Mouse (Mus musculus) heart, adult 8-10 months (tissue): ENCODE results near the gene Kap. TPM values are rescaled to one million over a fixed set of nuclear protein-coding genes. Genes with fewer than 3 reads are reported as not detected.
"Not testable (repeated sequence)": the region's sequence is repeated elsewhere in the genome, so short reads cannot be mapped to it uniquely, and the experiment has no call there.

Experiments used
- DNase-seq: peaks from one replicate; pipeline ENCODE4 v3.0.0; 2022; ENCODE audit warnings: low spot score
- total RNA-seq, 4 experiments: library from RNA; stranded (reverse); gene quantifications; 2 replicates each; pipeline ENCODE4 v1.2.4; 2022

The Kap gene
- not detected for total RNA-seq

DNA sequence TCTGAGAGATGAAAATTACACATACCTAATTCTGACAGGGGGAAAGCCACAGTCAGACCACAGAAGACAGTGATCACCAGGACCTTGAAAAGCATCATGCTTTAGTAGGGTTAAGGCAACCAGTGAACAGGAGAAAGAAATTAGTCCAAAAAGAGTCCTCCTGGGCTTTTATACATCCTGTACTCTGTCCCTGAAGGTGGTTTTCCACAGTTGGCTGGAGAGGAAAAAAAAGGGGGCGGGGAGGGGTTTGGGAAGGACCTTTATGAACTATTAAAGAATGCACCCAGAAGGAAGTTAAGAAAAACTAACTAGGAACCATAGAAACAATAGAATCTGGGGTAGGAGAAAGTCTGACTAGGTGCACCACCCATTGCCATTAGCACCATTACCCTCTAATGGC, at the start of gene Kap:
Kap (minus strand) TSS at position 237 of the 400 bp plus-strand sequence.
- DNase-seq = no peak

DNA sequence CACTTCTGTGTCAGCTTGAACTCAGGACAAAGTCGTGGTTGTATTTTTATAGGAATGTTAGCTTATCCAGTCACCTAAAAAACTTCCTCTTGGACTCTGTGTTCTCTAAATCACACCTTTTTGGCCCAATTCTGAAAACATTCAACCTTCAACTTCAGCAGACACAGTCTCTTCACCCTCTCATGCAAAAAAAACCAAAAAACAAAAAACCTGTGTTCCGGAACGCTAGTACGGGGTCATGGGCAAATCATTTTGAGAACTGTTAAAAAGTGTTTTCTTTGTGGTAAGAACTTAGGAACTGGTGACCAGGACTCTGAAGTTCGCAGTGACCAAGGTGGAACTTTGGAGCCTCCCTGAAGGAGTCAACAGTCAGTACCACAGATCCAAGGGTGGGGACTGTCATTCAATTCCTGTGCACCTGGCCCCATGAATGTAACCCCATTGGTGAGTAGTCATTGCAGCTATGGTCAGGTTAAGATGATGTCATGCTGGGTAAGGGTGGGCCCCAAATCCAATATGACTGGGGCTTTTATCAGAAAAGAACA, 32.4 kb upstream of the Kap start:
- no peak for DNase-seq

DNA sequence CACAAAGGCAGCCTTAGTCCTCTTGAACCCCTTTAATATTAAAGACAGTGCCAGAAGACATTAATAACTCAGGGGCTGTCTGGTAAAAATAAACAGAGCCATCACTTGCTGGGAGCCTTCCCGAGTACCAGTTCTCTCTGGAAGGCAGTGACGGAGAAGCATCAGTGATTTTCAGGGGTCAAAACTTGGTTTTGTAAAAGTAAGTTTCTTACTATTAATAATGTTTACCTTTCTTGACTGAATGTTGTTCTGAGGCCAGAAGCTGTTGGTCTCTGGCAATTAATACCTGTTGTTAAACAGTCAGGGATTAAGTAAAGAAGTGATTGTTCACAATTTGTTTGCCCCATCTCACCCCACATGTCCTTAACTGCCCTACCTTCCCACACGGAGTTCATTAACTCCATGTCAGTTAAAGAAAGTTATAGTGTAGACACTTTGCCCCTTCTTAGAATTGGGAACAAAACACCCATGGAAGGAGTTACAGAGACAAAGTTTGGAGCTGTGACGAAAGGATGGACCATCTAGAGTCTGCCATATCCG, 30.0 kb upstream of the Kap start:
- no peak for DNase-seq

DNA sequence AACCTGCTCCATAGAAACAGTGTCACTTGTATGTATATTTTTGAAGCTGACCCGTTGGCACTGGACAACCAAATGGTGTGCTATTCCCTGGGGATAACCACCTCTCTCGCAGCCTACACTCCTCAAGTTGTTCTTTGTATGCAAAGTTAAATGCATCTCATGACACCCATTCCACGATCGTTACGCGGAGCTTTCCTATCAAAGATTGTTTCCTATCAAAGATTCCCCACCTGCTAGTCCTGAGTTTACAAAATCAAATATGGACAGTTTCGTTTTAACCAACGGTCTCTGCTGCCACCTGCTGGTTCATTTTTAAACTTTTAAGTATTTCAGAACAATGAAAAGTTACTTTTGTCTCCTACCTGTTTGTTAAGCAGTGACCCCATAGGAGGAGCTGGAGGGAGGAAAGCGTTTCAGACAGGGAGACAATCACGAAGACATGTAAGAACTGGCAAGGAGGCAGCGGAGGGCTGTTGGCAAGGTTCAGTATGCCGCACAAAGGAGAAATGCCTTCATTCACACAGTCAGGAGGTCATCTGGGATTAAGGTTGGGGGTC, 22.4 kb upstream of the Kap start:
- DNase-seq = peak; percentile 20

DNA sequence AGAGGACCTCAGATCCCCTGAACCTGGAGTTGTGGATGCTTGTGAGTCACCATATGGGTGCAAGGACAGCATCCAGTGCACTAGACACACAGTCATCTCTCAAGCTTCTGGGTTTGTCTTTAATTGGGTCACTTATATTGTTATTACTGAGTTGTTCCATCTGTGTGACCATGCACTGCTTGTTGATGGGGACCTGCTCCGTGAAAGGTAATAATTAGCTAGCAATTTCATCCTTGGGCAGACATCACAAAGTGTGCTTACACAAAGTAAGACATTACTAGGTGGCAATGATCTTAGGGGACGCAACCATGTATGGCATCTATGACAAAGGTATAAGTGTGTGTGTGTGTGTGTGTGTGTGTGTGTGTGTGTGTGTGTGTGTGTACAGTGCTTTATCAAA, 19.1 kb upstream of the Kap start:
- no peak for DNase-seq

DNA sequence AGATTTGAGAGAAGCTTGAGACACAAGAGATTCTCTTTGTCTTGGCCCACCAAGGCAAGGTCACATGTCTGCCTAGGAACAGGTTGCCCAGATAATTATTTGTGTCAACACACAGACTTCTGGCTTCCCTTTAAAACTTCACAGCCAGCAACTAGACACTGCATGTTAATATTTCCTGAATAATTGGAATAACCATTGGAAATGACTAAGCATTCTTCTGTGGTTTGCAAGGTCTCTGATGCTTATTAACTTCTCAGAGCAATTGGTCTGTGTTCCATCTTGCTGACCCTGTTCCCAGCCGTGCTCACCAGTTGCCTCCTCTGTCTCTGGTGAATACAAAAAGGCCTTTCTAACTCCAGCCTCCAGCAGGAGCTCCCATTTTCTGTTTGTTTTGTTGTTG, 17.6 kb upstream of the Kap start:
- DNase-seq = no peak

DNA sequence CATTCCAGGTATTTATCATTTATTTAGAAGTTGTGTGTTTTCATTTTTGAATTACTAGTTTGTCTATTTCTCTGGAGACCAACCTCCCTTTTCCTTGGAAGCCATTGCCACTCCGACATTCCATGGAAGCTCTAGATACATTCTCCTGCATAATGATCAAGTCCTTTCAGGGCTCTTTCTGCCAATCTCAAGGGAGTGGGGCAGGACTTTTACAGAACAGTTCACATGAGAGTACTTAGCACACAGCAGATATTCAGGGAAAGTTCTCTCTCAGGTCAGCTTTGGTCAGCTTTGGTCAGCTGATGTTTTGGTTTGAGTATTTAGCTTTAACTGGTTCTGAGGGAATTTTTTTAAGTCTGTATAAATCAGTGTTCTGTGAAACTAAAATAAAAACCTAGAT, 14.8 kb upstream of the Kap start:
- no peak for DNase-seq

GRCm38 (mm10) chr6:133855871-133856270, 2.3 kb upstream of the Kap start:
- no peak for DNase-seq

DNA sequence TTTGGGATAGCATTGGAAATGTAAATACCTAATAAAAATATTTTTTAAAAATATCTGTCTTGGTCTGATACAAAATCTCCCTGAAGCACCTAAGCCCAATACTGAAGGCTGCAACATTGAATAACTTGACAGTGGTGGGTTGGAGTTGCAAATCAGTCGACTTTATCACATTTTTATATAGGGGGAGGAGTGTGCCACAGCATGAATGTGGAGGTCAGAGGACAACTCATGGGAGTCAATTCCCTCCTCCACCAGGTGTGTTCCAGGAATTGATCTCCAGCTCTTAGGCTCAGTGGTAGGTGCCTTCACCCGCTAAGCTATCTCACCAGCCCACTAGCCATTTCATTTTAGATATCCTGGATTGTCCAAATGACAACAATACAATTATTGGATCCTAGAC, 4.2 kb downstream of the Kap start:
- DNase-seq = no peak

DNA sequence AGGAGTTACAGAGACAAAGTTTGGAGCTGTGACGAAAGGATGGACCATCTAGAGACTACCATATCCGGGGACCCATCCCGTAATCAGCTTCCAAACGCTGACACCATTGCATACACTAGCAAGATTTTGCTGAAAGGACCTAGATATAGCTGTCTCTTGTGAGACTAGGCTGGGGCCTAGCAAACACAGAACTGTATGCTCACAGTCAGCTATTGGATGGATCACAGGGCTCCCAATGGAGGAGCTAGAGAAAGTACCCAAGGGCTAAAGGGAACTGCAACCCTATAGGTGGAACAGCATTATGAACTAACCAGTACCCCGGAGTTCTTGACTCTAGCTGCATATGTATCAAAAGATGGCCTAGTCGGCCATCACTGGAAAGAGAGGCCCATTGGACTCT, 4.7 kb downstream of the Kap start:
- DNase-seq = not testable (repeated sequence)

GRCm38 (mm10) chr6:133838296-133838995, 15.1 kb downstream of the Kap start:
- DNase-seq = not testable (repeated sequence)

DNA sequence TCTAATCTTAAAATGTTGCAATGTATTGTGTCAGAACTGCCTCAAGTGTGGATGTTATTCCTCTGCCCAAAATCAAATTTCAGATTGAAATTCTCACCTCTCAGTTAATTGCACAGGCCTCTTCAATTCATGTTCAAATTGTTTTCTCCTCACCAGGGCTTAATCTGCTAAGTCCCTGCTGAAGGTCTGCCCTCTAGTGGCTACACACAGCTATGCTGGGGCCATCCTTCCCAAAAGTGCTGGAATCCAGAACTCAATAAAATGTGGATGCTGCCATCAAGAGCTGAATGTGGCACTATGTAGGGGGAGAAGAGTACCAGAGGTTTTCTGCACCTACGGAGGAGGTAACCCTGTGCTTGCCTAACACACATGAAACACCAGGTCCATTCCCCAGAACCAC, 41.2 kb downstream of the Kap start:
- DNase-seq = no peak

Other genes with a start within 250 kb of the Kap start
- 10 to 100 TPM in 3 of 4 experiments, 1 to 10 TPM in 1; 7.9 to 13.5 (median 11.0) TPM for gene Etv6, start 181.9 kb upstream of the Kap start, total RNA-seq